Mouse (Mus musculus) testis, adult 2 months (tissue): ENCODE results near the gene Fbxl21.

Experiments
- CTCF ChIP-seq: fragments of 200-500 bp; IDR thresholded peaks from 2 replicates; pipeline ENCODE4 v1.5.1; 2012; ENCODE audit warnings: low read depth, mild to moderate bottlenecking, inconsistent platforms, low read length, moderate library complexity; ENCODE audit not compliant: control insufficient read depth, insufficient read depth, insufficient replicate concordance
- POLR2A ChIP-seq: fragments of 200-500 bp; IDR thresholded peaks from 2 replicates; pipeline ENCODE4 v1.6.1; 2012; ENCODE audit warnings: low read depth, mild to moderate bottlenecking, inconsistent platforms, low read length, moderate library complexity; ENCODE audit not compliant: control insufficient read depth

GRCm38 (mm10) chr13:56482146-56482545, 40.1 kb upstream of the Fbxl21 start, which contains the start of gene Il9:
- TF ChIP-seq CTCF (no peak), POLR2A (no peak)
